Mouse (Mus musculus): ENCODE measurements around the gene Pcsk1n. TPM values are rescaled to one million over a fixed set of nuclear protein-coding genes. Genes with fewer than 3 reads are reported as not detected.
"Not testable (repeated sequence)": the region's sequence is repeated elsewhere in the genome, so short reads cannot be mapped to it uniquely, and the experiment has no call there.

Gene Pcsk1n
- polyA plus RNA-seq (2015; fragmentation: Nextera tagmentation; extraction: Ambion mirVana): 131 and 141 TPM in 2 replicates

GRCm38 (mm10) chrX:7919601-7920383, at the start of gene Pcsk1n:
TSS of gene Pcsk1n (plus strand) at chrX:7919822.
- Histone ChIP-seq H3K27me3 (no peaks in the 10 kb centered on the region), H3K4me3 (peak within 1 kb of the TSS; percentile 50), H3K4me2 (replicated peaks) (peak within 1 kb of the TSS; percentile 53), H3K27ac (replicated peaks) (peak within 1 kb of the TSS; percentile 64), H3K36me3 (no peaks in the 10 kb centered on the region), H3K9ac (replicated peaks) (peak within 1 kb of the TSS; percentile 59), H3K4me1 (peaks cover 16% of the 10 kb centered on the region; the same call in 1 of the 2 replicates), H3K9me3 (no peaks in the 10 kb centered on the region)
- ATAC-seq (replicated peaks): peak; percentile 89
- WGBS: 20% methylated on average over 40 of the region's 40 CpGs

GRCm38 (mm10) chrX:7869826-7870225, 49.8 kb upstream of the Pcsk1n start:
- no peak for ATAC-seq (replicated peaks)
- Histone ChIP-seq H3K4me2 (replicated peaks) (no peak overlapping the region), H3K27me3 (no peaks in the 10 kb centered on the region), H3K4me1 (no peaks in the 10 kb centered on the region), H3K9me3 (no peaks in the 10 kb centered on the region), H3K4me3 (no peak overlapping the region), H3K27ac (replicated peaks) (no peak overlapping the region), H3K36me3 (0 out of 2 replicates have a peak, but pooled peaks cover 5% of the 10 kb centered on the region), H3K9ac (replicated peaks) (no peak overlapping the region)
- WGBS: 18% methylated on average over 3 of the region's 3 CpGs

- peak within 1 kb of the TSS; percentile 53 for H3K4me3 ChIP-seq
- ATAC-seq (replicated peaks): peak; percentile 91
- H3K4me1 ChIP-seq: peaks cover 19% of the 10 kb centered on the region
- 0 out of 2 replicates have a peak, but pooled peaks cover 5% of the 10 kb centered on the region for H3K36me3 ChIP-seq
- peak within 1 kb of the TSS; percentile 54 for H3K9ac ChIP-seq (replicated peaks)
- WGBS: 11% methylated on average over 38 of the region's 38 CpGs
- H3K4me2 ChIP-seq (replicated peaks): peak within 1 kb of the TSS; percentile 91
- H3K9me3 ChIP-seq: no peaks in the 10 kb centered on the region
- peak within 1 kb of the TSS; percentile 56 for H3K27ac ChIP-seq (replicated peaks)
- no peaks in the 10 kb centered on the region for H3K27me3 ChIP-seq
Measured at GRCm38 (mm10) chrX:7878007-7878419, 41.6 kb upstream of the Pcsk1n start, which contains the start of gene Pim2. TSS of gene Pim2 (plus strand) at chrX:7878262.

- Histone ChIP-seq H3K4me3 (peak overlapping the region; percentile 53), H3K9ac (replicated peaks) (peak overlapping the region; percentile 54), H3K36me3 (0 out of 2 replicates have a peak, but pooled peaks cover 1% of the 10 kb centered on the region), H3K9me3 (no peaks in the 10 kb centered on the region), H3K27me3 (no peaks in the 10 kb centered on the region), H3K27ac (replicated peaks) (peak overlapping the region; percentile 56), H3K4me1 (peaks cover 19% of the 10 kb centered on the region), H3K4me2 (replicated peaks) (peak overlapping the region; percentile 91)
- WGBS: 24% methylated on average over 21 of the region's 21 CpGs
- ATAC-seq (replicated peaks): peak; percentile 31; the same call in 1 of the 2 replicates
Measured at GRCm38 (mm10) chrX:7878495-7878894, 41.1 kb upstream of the Pcsk1n start.

- no peaks in the 10 kb centered on the region for H3K9me3 ChIP-seq
- H3K27ac ChIP-seq (replicated peaks): no peak overlapping the region
- peak overlapping the region; percentile 20; the same call in 1 of the 2 replicates for H3K9ac ChIP-seq (replicated peaks)
- peaks cover 21% of the 10 kb centered on the region for H3K4me1 ChIP-seq
- peak; percentile 41 for ATAC-seq (replicated peaks)
- H3K4me2 ChIP-seq (replicated peaks): peak overlapping the region; percentile 91
- WGBS: 14% methylated on average over 11 of the region's 11 CpGs
- H3K4me3 ChIP-seq: peak overlapping the region; percentile 53
- H3K27me3 ChIP-seq: no peaks in the 10 kb centered on the region
- no peaks in the 10 kb centered on the region for H3K36me3 ChIP-seq
Measured at GRCm38 (mm10) chrX:7879819-7880218, 39.8 kb upstream of the Pcsk1n start.

GRCm38 (mm10) chrX:7883841-7884567, 35.6 kb upstream of the Pcsk1n start, which contains the start of gene Slc35a2:
TSS of gene Slc35a2 (plus strand) at chrX:7884028.
- H3K4me1 ChIP-seq: peaks cover 18% of the 10 kb centered on the region
- peak within 1 kb of the TSS; percentile 48 for H3K9ac ChIP-seq (replicated peaks)
- no peaks in the 10 kb centered on the region for H3K36me3 ChIP-seq
- 16% methylated on average over 49 of the region's 49 CpGs for WGBS
- H3K27ac ChIP-seq (replicated peaks): peak within 1 kb of the TSS; percentile 86
- no peaks in the 10 kb centered on the region for H3K9me3 ChIP-seq
- peak within 1 kb of the TSS; percentile 50 for H3K4me2 ChIP-seq (replicated peaks)
- peak; percentile 83 for ATAC-seq (replicated peaks)
- no peaks in the 10 kb centered on the region for H3K27me3 ChIP-seq
- H3K4me3 ChIP-seq: peak within 1 kb of the TSS; percentile 63

GRCm38 (mm10) chrX:7898211-7898610, 21.4 kb upstream of the Pcsk1n start:
- ATAC-seq (replicated peaks): no peak
- H3K9me3 ChIP-seq: no peaks in the 10 kb centered on the region
- no peaks in the 10 kb centered on the region for H3K27me3 ChIP-seq
- peak overlapping the region; percentile 64 for H3K9ac ChIP-seq (replicated peaks)
- H3K27ac ChIP-seq (replicated peaks): peak overlapping the region; percentile 92; the same call in 1 of the 2 replicates
- H3K4me1 ChIP-seq: peaks cover 13% of the 10 kb centered on the region
- H3K4me2 ChIP-seq (replicated peaks): peak overlapping the region; percentile 49
- H3K4me3 ChIP-seq: peak overlapping the region; percentile 67
- WGBS: 27% methylated on average over 13 of the region's 13 CpGs
- H3K36me3 ChIP-seq: peaks cover 14% of the 10 kb centered on the region; the same call in 1 of the 2 replicates

- Histone ChIP-seq H3K4me3 (peak within 1 kb of the TSS; percentile 67), H3K27ac (replicated peaks) (peak within 1 kb of the TSS; percentile 92), H3K36me3 (peaks cover 12% of the 10 kb centered on the region; the same call in 1 of the 2 replicates), H3K4me2 (replicated peaks) (peak within 1 kb of the TSS; percentile 49), H3K9me3 (no peaks in the 10 kb centered on the region), H3K27me3 (no peaks in the 10 kb centered on the region), H3K9ac (replicated peaks) (peak within 1 kb of the TSS; percentile 64), H3K4me1 (peaks cover 13% of the 10 kb centered on the region)
- peak; percentile 99 for ATAC-seq (replicated peaks)
- WGBS: 18% methylated on average over 62 of the region's 62 CpGs
Measured at GRCm38 (mm10) chrX:7898880-7899874, 20.4 kb upstream of the Pcsk1n start, which contains the start of the genes Pqbp1 and Timm17b. TSS of gene Pqbp1 (minus strand) at chrX:7899269. TSS of gene Timm17b (plus strand) at chrX:7899357.

- H3K9me3 ChIP-seq: no peaks in the 10 kb centered on the region
- H3K27ac ChIP-seq (replicated peaks): no peak overlapping the region
- H3K9ac ChIP-seq (replicated peaks): no peak overlapping the region
- WGBS: 95% methylated on average over 5 of the region's 5 CpGs
- H3K4me3 ChIP-seq: no peak overlapping the region
- 0 out of 2 replicates have a peak, but pooled peaks cover 5% of the 10 kb centered on the region for H3K4me1 ChIP-seq
- no peak for ATAC-seq (replicated peaks)
- no peaks in the 10 kb centered on the region for H3K27me3 ChIP-seq
- H3K4me2 ChIP-seq (replicated peaks): no peak overlapping the region
- peaks cover 7% of the 10 kb centered on the region; the same call in 1 of the 2 replicates for H3K36me3 ChIP-seq
Measured at GRCm38 (mm10) chrX:7904441-7904840, 15.2 kb upstream of the Pcsk1n start.

GRCm38 (mm10) chrX:7907735-7908134, 11.9 kb upstream of the Pcsk1n start, which contains the start of gene Gm10491:
TSS of gene Gm10491 (minus strand) at chrX:7907835.
- no peak within 1 kb of the TSS for H3K27ac ChIP-seq (replicated peaks)
- no peaks in the 10 kb centered on the region for H3K27me3 ChIP-seq
- peaks cover 7% of the 10 kb centered on the region; the same call in 1 of the 2 replicates for H3K36me3 ChIP-seq
- no peaks in the 10 kb centered on the region for H3K9me3 ChIP-seq
- H3K4me2 ChIP-seq (replicated peaks): no peak within 1 kb of the TSS
- no peak within 1 kb of the TSS for H3K9ac ChIP-seq (replicated peaks)
- 93% methylated on average over 5 of the region's 5 CpGs for WGBS
- ATAC-seq (replicated peaks): no peak
- no peaks in the 10 kb centered on the region for H3K4me1 ChIP-seq
- no peak within 1 kb of the TSS for H3K4me3 ChIP-seq

GRCm38 (mm10) chrX:7909242-7909641, 10.4 kb upstream of the Pcsk1n start, which contains the start of gene Gm10490:
TSS of gene Gm10490 (plus strand) at chrX:7909542.
- not testable (repeated sequence) for H3K36me3 ChIP-seq; ATAC-seq (replicated peaks); H3K27me3 ChIP-seq; H3K27ac ChIP-seq (replicated peaks); H3K4me3 ChIP-seq; H3K9me3 ChIP-seq; H3K4me2 ChIP-seq (replicated peaks); H3K9ac ChIP-seq (replicated peaks); H3K4me1 ChIP-seq
- 90% methylated on average over 4 of the region's 4 CpGs for WGBS

Measured in forebrain, embryonic 15.5 days (tissue).